Mouse (Mus musculus): ENCODE measurements around the gene Gm17693. TPM values are rescaled to one million over a fixed set of nuclear protein-coding genes. Genes with fewer than 3 reads are reported as not detected.
"Not testable (repeated sequence)": the region's sequence is repeated elsewhere in the genome, so short reads cannot be mapped to it uniquely, and the experiment has no call there.

Gm17693 gene
- not detected for total RNA-seq (2021)
- long read RNA-seq, experiment 1 = 0 reads
- long read RNA-seq, experiment 2 = 0 reads

GRCm38 (mm10) chrX:125705144-125705543 is at the start of gene Gm17693:
TSS of gene Gm17693 (plus strand) at chrX:125705444.
- DNase-seq (ENCODE audit: low spot score in 2 of 2) = not testable (repeated sequence)

Measured in gastrocnemius, postnatal 4 days (tissue).